Mouse (Mus musculus) MEL (cell line): ENCODE measurements around the gene Cyth3. TPM values are rescaled to one million over a fixed set of nuclear protein-coding genes. Genes with fewer than 3 reads are reported as not detected.

Source experiments
- DNase-seq: peaks from one replicate; pipeline ENCODE4 v3.0.0; 2011; ENCODE audit warnings: low read depth, low spot score
- H3K27ac ChIP-seq: 2 replicates; pipeline ENCODE4 v1.5.1; 2012; ENCODE audit warnings: low read depth, mild to moderate bottlenecking, control low read depth, low read length, moderate library complexity; ENCODE audit not compliant: control insufficient read depth
- H3K27me3 ChIP-seq, 2 experiments: fragments of 150-350 bp in 1 of 2; sonication (generic) in 1 of 2; 2 replicates each; pipeline ENCODE4 v1.6.1; 2012; ENCODE audit warnings: low read length in 2 of 2, mild to moderate bottlenecking in 2 of 2, improper control_type of control experiment in 1 of 2, moderate library complexity in 1 of 2; ENCODE audit not compliant: insufficient read depth in 2 of 2, control insufficient read depth in 1 of 2
- H3K36me3 ChIP-seq, 2 experiments: 2 replicates each; pipeline ENCODE4 v1.6.1; 2012 to 2014; ENCODE audit warnings: low read length in 2 of 2, improper control_type of control experiment in 1 of 2, inconsistent platforms in 1 of 2, mild to moderate bottlenecking in 1 of 2; ENCODE audit not compliant: insufficient read depth in 2 of 2, control insufficient read depth in 1 of 2
- H3K4me1 ChIP-seq, 2 experiments: fragments of 150-350 bp in 1 of 2; sonication (generic) in 1 of 2; 2 replicates each; pipeline ENCODE4 v1.6.1; 2012; ENCODE audit warnings: low read length in 2 of 2, improper control_type of control experiment in 1 of 2, mild to moderate bottlenecking in 1 of 2; ENCODE audit not compliant: insufficient read depth in 2 of 2, control insufficient read depth in 1 of 2
- H3K4me3 ChIP-seq, 2 experiments: fragments of 150-350 bp in 1 of 2; sonication (generic) in 1 of 2; 2 replicates each; pipeline ENCODE4 v1.5.1; 2012; ENCODE audit warnings: low read depth in 2 of 2, low read length in 2 of 2, mild to moderate bottlenecking in 2 of 2, moderate library complexity in 2 of 2, control low read depth in 1 of 2, improper control_type of control experiment in 1 of 2; ENCODE audit not compliant: control insufficient read depth in 1 of 2, insufficient read depth in 1 of 2
- H3K79me2 ChIP-seq: 2 replicates; pipeline ENCODE4 v1.6.1; 2012; ENCODE audit warnings: mild to moderate bottlenecking, low read length, moderate library complexity; ENCODE audit not compliant: control insufficient read depth, poor library complexity, insufficient read depth
- H3K9ac ChIP-seq: 2 replicates; pipeline ENCODE4 v1.6.1; 2012; ENCODE audit warnings: low read depth, mild to moderate bottlenecking, control low read depth, low read length, moderate library complexity; ENCODE audit not compliant: control insufficient read depth, poor library complexity, severe bottlenecking
- H3K9me3 ChIP-seq: fragments of 150-350 bp; sonication (generic); replicated peaks from 2 replicates; pipeline ENCODE4 v1.6.1; 2012; ENCODE audit warnings: mild to moderate bottlenecking, low read length, improper control_type of control experiment, moderate library complexity; ENCODE audit not compliant: insufficient read depth
- CHD1 ChIP-seq: IDR thresholded peaks from 2 replicates; pipeline ENCODE4 v1.6.1; 2012; ENCODE audit warnings: low read depth, mild to moderate bottlenecking, inconsistent platforms, low read length, improper control_type of control experiment
- CHD2 ChIP-seq: IDR thresholded peaks from 2 replicates; pipeline ENCODE4 v1.6.1; 2011; ENCODE audit warnings: low read length, improper control_type of control experiment
- CTCF ChIP-seq, 3 experiments: IDR thresholded peaks in 2 of 3; conservative IDR thresholded peaks in 1 of 3; 2 replicates each; pipeline ENCODE4 v1.5.1; 2011 to 2012; ENCODE audit warnings: low read length in 3 of 3, low read depth in 2 of 3, mild to moderate bottlenecking in 2 of 3, improper control_type of control experiment in 1 of 3, inconsistent platforms in 1 of 3, mixed read lengths in 1 of 3, moderate library complexity in 1 of 3; ENCODE audit not compliant: control insufficient read depth in 1 of 3, insufficient read depth in 1 of 3, poor library complexity in 1 of 3, severe bottlenecking in 1 of 3
- E2F4 ChIP-seq: IDR thresholded peaks from 2 replicates; pipeline ENCODE4 v1.6.1; 2011; ENCODE audit warnings: low read depth, low read length, improper control_type of control experiment, borderline replicate concordance
- GABPA ChIP-seq: IDR thresholded peaks from 2 replicates; pipeline ENCODE4 v1.6.1; 2012; ENCODE audit warnings: low read depth, mild to moderate bottlenecking, inconsistent platforms, low read length, improper control_type of control experiment, moderate library complexity
- GATA1 ChIP-seq: IDR thresholded peaks from 2 replicates; pipeline ENCODE4 v1.6.1; 2011; ENCODE audit warnings: low read depth, low read length, improper control_type of control experiment
- KAT2A ChIP-seq: conservative IDR thresholded peaks from 2 replicates; pipeline ENCODE4 v1.6.1; 2012; ENCODE audit warnings: low read depth, low read length, improper control_type of control experiment, inconsistent platforms
- MAX ChIP-seq: IDR thresholded peaks from 2 replicates; pipeline ENCODE4 v1.6.1; 2011; ENCODE audit warnings: low read length, improper control_type of control experiment
- MAZ ChIP-seq: IDR thresholded peaks from 2 replicates; pipeline ENCODE4 v1.6.1; 2012; ENCODE audit warnings: low read depth, mild to moderate bottlenecking, inconsistent platforms, low read length, improper control_type of control experiment
- MXI1 ChIP-seq: IDR thresholded peaks from 2 replicates; pipeline ENCODE4 v1.6.1; 2011; ENCODE audit warnings: mild to moderate bottlenecking, low read depth, low read length, improper control_type of control experiment
- POLR2A ChIP-seq, 2 experiments: IDR thresholded peaks; 2 replicates each; pipeline ENCODE4 v1.6.1; 2011 to 2012; ENCODE audit warnings: low read length in 2 of 2, mild to moderate bottlenecking in 2 of 2, control low read depth in 1 of 2, improper control_type of control experiment in 1 of 2, low read depth in 1 of 2, moderate library complexity in 1 of 2; ENCODE audit not compliant: control insufficient read depth in 1 of 2, insufficient read depth in 1 of 2, poor library complexity in 1 of 2
- RAD21 ChIP-seq: IDR thresholded peaks from 2 replicates; pipeline ENCODE4 v1.6.1; 2011; ENCODE audit warnings: mild to moderate bottlenecking, low read depth, low read length, improper control_type of control experiment
- RCOR1 ChIP-seq: IDR thresholded peaks from 2 replicates; pipeline ENCODE4 v1.6.1; 2012; ENCODE audit warnings: low read depth, mild to moderate bottlenecking, inconsistent platforms, low read length, improper control_type of control experiment
- SIN3A ChIP-seq: IDR thresholded peaks from 2 replicates; pipeline ENCODE4 v1.6.1; 2012; ENCODE audit warnings: low read length, improper control_type of control experiment, inconsistent platforms
- TBP ChIP-seq: IDR thresholded peaks from 2 replicates; pipeline ENCODE4 v1.8.0; 2011; ENCODE audit warnings: low read depth, low read length, improper control_type of control experiment
- UBTF ChIP-seq: IDR thresholded peaks from 2 replicates; pipeline ENCODE4 v1.6.1; 2012; ENCODE audit warnings: low read depth, mild to moderate bottlenecking, inconsistent platforms, low read length, improper control_type of control experiment, moderate library complexity, borderline replicate concordance; ENCODE audit not compliant: insufficient read depth
- USF1 ChIP-seq: IDR thresholded peaks from 2 replicates; pipeline ENCODE4 v1.6.1; 2014; ENCODE audit warnings: low read depth, mild to moderate bottlenecking, inconsistent platforms, low read length, improper control_type of control experiment, moderate library complexity
- USF2 ChIP-seq, 2 experiments: IDR thresholded peaks; 2 replicates each; pipeline ENCODE4 v1.6.1; 2011 to 2012; ENCODE audit warnings: improper control_type of control experiment in 2 of 2, low read length in 2 of 2, borderline replicate concordance in 1 of 2, inconsistent platforms in 1 of 2, low read depth in 1 of 2, mild to moderate bottlenecking in 1 of 2; ENCODE audit not compliant: insufficient read depth in 1 of 2
- ZKSCAN1 ChIP-seq: IDR thresholded peaks from 2 replicates; pipeline ENCODE4 v1.6.1; 2012; ENCODE audit warnings: low read depth, mild to moderate bottlenecking, inconsistent platforms, low read length, improper control_type of control experiment, moderate library complexity
- polyA plus RNA-seq, 2 experiments: library from polyadenylated mRNA; stranded (reverse) in 1 of 2; unstranded in 1 of 2; fragments of >175 nt in 1 of 2; fragments of >200 nt in 1 of 2; gene quantifications; 2 replicates each; pipeline versions ENCODE4 v1.2.1 to v1.2.4; 2012; ENCODE audit warnings: low replicate concordance in 2 of 2, low read depth in 1 of 2; ENCODE audit not compliant: insufficient read length in 2 of 2, insufficient read depth in 1 of 2, missing spikeins in 1 of 2
- total RNA-seq: library from RNA; depleted of rRNA; stranded (reverse); fragments of 300-350 nt; gene quantifications from 2 replicates; pipeline ENCODE4 v1.2.3, GENCODE M21; 2012

Gene Cyth3
- total and polyA plus RNA-seq, 3 experiments, result 41.1 to 44.9 TPM; not detected in 1

DNA sequence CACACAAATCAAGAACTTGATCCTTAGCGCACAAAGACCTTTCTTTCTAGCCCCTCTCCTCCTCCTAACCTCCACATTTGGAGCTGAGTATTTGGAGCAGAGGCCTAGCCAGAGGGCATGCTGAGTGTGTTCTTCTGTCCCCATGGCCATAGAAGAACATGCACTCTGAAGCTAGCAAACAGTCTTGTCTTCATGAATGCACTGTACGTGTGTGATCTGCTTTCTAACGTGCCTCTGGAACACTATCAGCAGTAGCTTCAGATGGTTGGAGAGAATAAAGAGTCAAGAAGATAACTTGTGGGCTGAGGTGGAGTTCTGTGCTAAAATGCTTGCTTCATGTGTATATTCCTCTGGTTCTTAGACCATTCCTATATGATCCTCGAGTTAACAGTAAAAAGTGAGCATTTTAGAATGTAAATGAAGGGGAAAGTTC lies 33.3 kb downstream of the Cyth3 start (continued):
- TF ChIP-seq MAZ (no peak), MXI1 (peak; percentile 74)

DNA sequence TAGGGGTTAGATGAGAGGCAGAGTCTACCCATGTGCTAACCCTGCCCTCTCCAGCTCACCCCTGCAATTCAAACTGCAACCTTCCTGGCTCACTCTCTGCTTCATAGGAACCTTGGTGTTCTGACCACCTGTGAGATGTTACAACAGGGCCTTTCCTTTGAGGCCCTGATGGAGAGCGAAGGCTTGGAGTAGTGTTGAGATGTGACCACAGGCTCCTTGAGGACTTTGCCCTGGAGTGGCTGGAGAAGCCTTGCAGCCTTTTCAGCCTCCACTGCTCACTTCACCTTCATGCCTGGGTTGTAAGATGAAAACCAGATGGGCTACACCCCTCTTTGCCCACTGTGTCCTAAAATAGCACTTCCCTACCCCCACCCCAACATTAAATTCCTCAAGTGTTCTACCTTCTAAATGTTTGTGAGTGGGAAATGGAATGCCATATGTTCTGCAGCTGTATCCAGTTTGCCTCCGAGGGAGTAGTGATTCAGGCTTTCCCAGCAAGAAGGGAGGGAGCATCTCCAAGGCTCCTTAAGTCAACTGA lies 34.5 kb downstream of the Cyth3 start:
- no peak for TF ChIP-seq TBP
- no peak for TF ChIP-seq USF2 (IDR thresholded peaks at IDR 0.05; ENCODE audit: borderline replicate concordance in 1 of 2, insufficient read depth in 1 of 2, low read depth in 1 of 2, low read length in 2 of 2)
- no peak for TF ChIP-seq GABPA
- no peak for TF ChIP-seq CHD2
- TF ChIP-seq CTCF (IDR thresholded peaks at IDR 0.05 in 2 of 3, conservative IDR thresholded peaks at IDR 0.05 in 1 of 3; ENCODE audit: control insufficient read depth in 1 of 3, insufficient read depth in 1 of 3, low read depth in 2 of 3, low read length in 3 of 3, poor library complexity in 1 of 3, severe bottlenecking in 1 of 3), result no peak
- no peak for TF ChIP-seq RCOR1
- TF ChIP-seq GATA1, result no peak
- TF ChIP-seq KAT2A, result no peak
- TF ChIP-seq MXI1, result no peak
- TF ChIP-seq POLR2A (IDR thresholded peaks at IDR 0.05; ENCODE audit: control insufficient read depth in 1 of 2, insufficient read depth in 1 of 2, low read depth in 1 of 2, low read length in 2 of 2, poor library complexity in 1 of 2), result no peak
- no peak for TF ChIP-seq RAD21
- no peak for TF ChIP-seq ZKSCAN1
- no peak for TF ChIP-seq MAX
- TF ChIP-seq E2F4, result no peak
- no peak for TF ChIP-seq UBTF
- TF ChIP-seq SIN3A, result no peak
- TF ChIP-seq CHD1, result no peak
- peaks cover 0 to 48% of the 10 kb centered on the region in 2 experiments; a peak in 2 of 4 replicates for H3K36me3 ChIP-seq
- no peaks in the 10 kb centered on the region for H3K9me3 ChIP-seq
- DNase-seq, result no peak
- peaks cover 37% of the 10 kb centered on the region for H3K79me2 ChIP-seq
- H3K27me3 ChIP-seq, result no peaks in the 10 kb centered on the region
- peaks cover 32 to 55% of the 10 kb centered on the region in 2 experiments for H3K4me1 ChIP-seq
- peak overlapping the region; percentile 96 for H3K27ac ChIP-seq
- H3K9ac ChIP-seq, result peak overlapping the region; percentile 83; the same call in 1 of the 2 replicates
- no peak overlapping the region for H3K4me3 ChIP-seq

DNA sequence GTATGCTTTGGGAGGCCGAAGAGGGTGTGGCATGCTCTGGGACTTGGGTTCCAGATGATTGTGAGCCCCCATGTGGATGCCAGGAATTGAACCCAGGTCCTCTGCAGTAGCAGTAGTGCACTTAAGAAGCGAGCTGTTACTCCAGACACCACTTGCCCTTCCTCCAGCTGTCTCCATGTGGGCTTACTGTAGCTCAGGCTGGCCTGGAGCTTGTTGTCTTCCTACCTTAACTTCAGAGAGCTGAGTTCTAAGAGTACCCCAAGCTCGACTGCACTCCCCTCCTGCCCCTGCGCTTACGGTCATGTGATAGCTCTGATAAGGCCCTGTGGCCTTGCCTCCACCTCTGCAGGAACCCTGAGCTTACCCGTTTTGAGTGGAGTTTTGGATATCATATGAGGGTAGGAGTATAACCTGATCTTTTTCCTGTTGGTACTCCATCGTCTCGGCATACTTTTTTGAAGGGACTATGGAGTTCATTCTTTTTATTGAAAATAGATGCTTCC lies 36.8 kb downstream of the Cyth3 start:
- Histone ChIP-seq H3K4me3 (no peak overlapping the region), H3K9me3 (no peaks in the 10 kb centered on the region), H3K27me3 (no peaks in the 10 kb centered on the region), H3K27ac (no peak overlapping the region), H3K4me1 (peaks cover 20 to 35% of the 10 kb centered on the region in 2 experiments), H3K9ac (no peak overlapping the region), H3K36me3 (peaks cover 0 to 35% of the 10 kb centered on the region in 2 experiments; a peak in 2 of 4 replicates), H3K79me2 (peaks cover 25% of the 10 kb centered on the region)
- peak; percentile 43 for DNase-seq
- TF ChIP-seq SIN3A, result 0 out of 2 replicates have a peak, but pooled peaks have one; percentile 21
- TF ChIP-seq ZKSCAN1, result no peak
- peak; percentile 88 for TF ChIP-seq USF1
- peak; percentile 20; the same call in 1 of the 2 replicates for TF ChIP-seq MXI1
- TF ChIP-seq KAT2A, result no peak
